ENCODE assay signal across 23 mouse cellular contexts in genomic region chr12:103860976-103861375, GRCm38 (mm10). TPM values are rescaled to one million over a fixed set of nuclear protein-coding genes. Genes with fewer than 3 reads are reported as not detected.
A peak's percentile ranks its signal among the peaks of the same experiment; 100 is the strongest.
DNase-seq lines count a peak whose midpoint lies in the region; ATAC-seq and TF ChIP-seq lines count a peak whose summit lies in the region.
"Had no signal": no experiment of that assay in that cellular context is flagged by ENCODE, and none has a peak within 500 bp of the region (broad histone marks: within the 10 kb centered on the region; RNA-seq: fewer than 3 reads in every experiment).

No protein-coding gene starts in this region.

- no peak overlapping the region for H3K9ac ChIP-seq in liver, embryonic 12.5 days
- H3K9ac ChIP-seq in liver, embryonic 11.5 days (ENCODE audit: low read depth, low read length), result no peak overlapping the region
- H3K9ac ChIP-seq in liver, embryonic 14.5 days (replicated peaks), result no peak overlapping the region
- H3K9ac ChIP-seq in forebrain, embryonic 14.5 days (ENCODE audit: low read length), result no peak overlapping the region
- H3K9ac ChIP-seq: embryonic facial prominence, embryonic 13.5 days; forebrain, embryonic 12.5 days; heart, embryonic 12.5 days; hindbrain, embryonic 15.5 days had no signal

- TF ChIP-seq CTCF in liver, embryonic 14.5 days (IDR thresholded peaks at IDR 0.05; ENCODE audit: low read depth), result no peak

- no peaks in the 10 kb centered on the region for H3K27me3 ChIP-seq in liver, embryonic 12.5 days (replicated peaks)
- no peaks in the 10 kb centered on the region for H3K27me3 ChIP-seq in liver, embryonic 11.5 days (replicated peaks; ENCODE audit: control insufficient read depth, insufficient read depth, low read length)
- H3K27me3 ChIP-seq in liver, embryonic 14.5 days (ENCODE audit: control insufficient read depth, insufficient read depth, low read length), result no peaks in the 10 kb centered on the region
- no peaks in the 10 kb centered on the region for H3K27me3 ChIP-seq in forebrain, embryonic 14.5 days (replicated peaks; ENCODE audit: control insufficient read depth, insufficient read depth, low read length)
- H3K27me3 ChIP-seq: embryonic facial prominence, embryonic 13.5 days; forebrain, embryonic 12.5 days; heart, embryonic 12.5 days; hindbrain, embryonic 15.5 days had no signal

- DNase-seq in heart, adult 18-20 months, result peak; percentile 1 to 4
- DNase-seq in heart, postnatal 25 days (ENCODE audit: low spot score), result no peak
- DNase-seq in liver, embryonic 11.5 days (ENCODE audit: low spot score), result no peak
- no peak for DNase-seq in liver, embryonic 14.5 days (ENCODE audit: low read depth in 3 of 3, low spot score in 3 of 3)
- DNase-seq in yolk sac, embryonic 10.5 days (ENCODE audit: low spot score), result peak; percentile 12
- DNase-seq in forebrain, embryonic 14.5 days (ENCODE audit: low spot score), result no peak
- DNase-seq in testis, postnatal 10 days (ENCODE audit: low spot score), result no peak
- DNase-seq: adrenal gland, postnatal 10 days; cerebellum, adult 18-20 months; cerebellum, adult 9-11 months; cerebellum, postnatal 36 days; gastrocnemius, adult 2 months; gastrocnemius, postnatal 25 days; heart, adult 2 months; heart, postnatal 36 days had no signal

- no peak overlapping the region for H3K4me3 ChIP-seq in liver, embryonic 12.5 days
- no peak overlapping the region for H3K4me3 ChIP-seq in liver, embryonic 11.5 days (ENCODE audit: low read depth, low read length)
- H3K4me3 ChIP-seq in liver, embryonic 14.5 days (ENCODE audit: insufficient read depth in 1 of 2, low read depth in 2 of 2, low read length in 2 of 2), result no peak overlapping the region
- no peak overlapping the region for H3K4me3 ChIP-seq in forebrain, embryonic 14.5 days (ENCODE audit: low read depth, low read length)
- H3K4me3 ChIP-seq: embryonic facial prominence, embryonic 13.5 days; forebrain, embryonic 12.5 days; gastrocnemius, adult 2 months; heart, adult 2 months; heart, embryonic 12.5 days; hindbrain, embryonic 15.5 days had no signal

- 41% methylated on average over 3 of the region's 3 CpGs for WGBS in liver, embryonic 12.5 days (ENCODE audit: insufficient replicate concordance)
- WGBS in liver, embryonic 11.5 days, result 67% methylated on average over 3 of the region's 3 CpGs
- WGBS in liver, embryonic 14.5 days (ENCODE audit: insufficient replicate concordance), result 45% methylated on average over 3 of the region's 3 CpGs
- 70% methylated on average over 3 of the region's 3 CpGs for WGBS in forebrain, embryonic 14.5 days

- H3K4me2 ChIP-seq in liver, embryonic 12.5 days, result peak overlapping the region; percentile 0; the same call in 1 of the 2 replicates
- no peak overlapping the region for H3K4me2 ChIP-seq in liver, embryonic 11.5 days
- H3K4me2 ChIP-seq in liver, embryonic 14.5 days (ENCODE audit: low read depth), result peak overlapping the region; percentile 40
- no peak overlapping the region for H3K4me2 ChIP-seq in forebrain, embryonic 14.5 days (ENCODE audit: low read length)
- H3K4me2 ChIP-seq: embryonic facial prominence, embryonic 13.5 days; forebrain, embryonic 12.5 days; heart, embryonic 12.5 days; hindbrain, embryonic 15.5 days had no signal

- H3K27ac ChIP-seq in liver, embryonic 12.5 days, result no peak overlapping the region
- no peak overlapping the region for H3K27ac ChIP-seq in liver, embryonic 11.5 days (ENCODE audit: low read depth, low read length)
- H3K27ac ChIP-seq in liver, embryonic 14.5 days, result no peak overlapping the region
- no peak overlapping the region for H3K27ac ChIP-seq in forebrain, embryonic 14.5 days (ENCODE audit: low read depth, low read length)
- H3K27ac ChIP-seq: embryonic facial prominence, embryonic 13.5 days; forebrain, embryonic 12.5 days; gastrocnemius, adult 2 months; heart, adult 2 months; hindbrain, embryonic 15.5 days had no signal

- H3K9me3 ChIP-seq in liver, embryonic 12.5 days (replicated peaks), result 0 out of 2 replicates have a peak, but pooled peaks cover 8% of the 10 kb centered on the region
- H3K9me3 ChIP-seq in liver, embryonic 11.5 days (ENCODE audit: control insufficient read depth, low read length), result no peaks in the 10 kb centered on the region; the same call in 1 of the 2 replicates
- H3K9me3 ChIP-seq in liver, embryonic 14.5 days (ENCODE audit: control insufficient read depth, low read length), result no peaks in the 10 kb centered on the region
- H3K9me3 ChIP-seq in forebrain, embryonic 14.5 days (replicated peaks; ENCODE audit: control insufficient read depth, low read length), result no peaks in the 10 kb centered on the region
- H3K9me3 ChIP-seq: embryonic facial prominence, embryonic 13.5 days; hindbrain, embryonic 15.5 days had no signal

- no peak for ATAC-seq in liver, embryonic 12.5 days
- no peak for ATAC-seq in liver, embryonic 11.5 days (replicated peaks; ENCODE audit: low FRiP score)
- ATAC-seq in liver, embryonic 14.5 days (ENCODE audit: insufficient read depth), result no peak
- no peak for ATAC-seq in forebrain, embryonic 14.5 days

- H3K36me3 ChIP-seq in liver, embryonic 12.5 days, result no peaks in the 10 kb centered on the region
- no peaks in the 10 kb centered on the region for H3K36me3 ChIP-seq in liver, embryonic 11.5 days (ENCODE audit: control insufficient read depth, insufficient read depth, low read length)
- no peaks in the 10 kb centered on the region for H3K36me3 ChIP-seq in liver, embryonic 14.5 days (replicated peaks; ENCODE audit: control insufficient read depth, insufficient read depth, low read depth)
- H3K36me3 ChIP-seq in forebrain, embryonic 14.5 days (ENCODE audit: control insufficient read depth, insufficient read depth, low read length), result no peaks in the 10 kb centered on the region
- H3K36me3 ChIP-seq: embryonic facial prominence, embryonic 13.5 days; forebrain, embryonic 12.5 days; heart, embryonic 12.5 days; hindbrain, embryonic 15.5 days had no signal

- intact Hi-C loops in heart, postnatal 25 days (cut with DNase I), result no loop called here

- no peaks in the 10 kb centered on the region for H3K4me1 ChIP-seq in liver, embryonic 12.5 days
- H3K4me1 ChIP-seq in liver, embryonic 11.5 days (replicated peaks; ENCODE audit: control insufficient read depth, insufficient read depth, low read length), result no peaks in the 10 kb centered on the region
- H3K4me1 ChIP-seq in liver, embryonic 14.5 days (replicated peaks; ENCODE audit: control insufficient read depth in 2 of 2, insufficient read depth in 2 of 2, low read length in 1 of 2), result no peaks in the 10 kb centered on the region
- no peaks in the 10 kb centered on the region for H3K4me1 ChIP-seq in forebrain, embryonic 14.5 days (ENCODE audit: control insufficient read depth, insufficient read depth, low read length)
- H3K4me1 ChIP-seq: embryonic facial prominence, embryonic 13.5 days; forebrain, embryonic 12.5 days; heart, embryonic 12.5 days; hindbrain, embryonic 15.5 days had no signal

- TF ChIP-seq EP300 in liver, embryonic 14.5 days (IDR thresholded peaks at IDR 0.05; ENCODE audit: low read depth), result no peak

RNA-seq across cellular contexts. Expression of gene Serpina1a, which starts 2.4 kb away (rescaled TPM):
- total RNA-seq in heart, adult 18-20 months (2021), result not detected
- not detected for total RNA-seq in heart, postnatal 25 days (2021)
- 222 and 223 TPM in 2 replicates for polyA plus RNA-seq in liver, embryonic 12.5 days (2016; fragmentation: Nextera tagmentation; extraction: Ambion mirVana)
- 211 and 218 TPM in 2 replicates for polyA plus RNA-seq in liver, embryonic 11.5 days (2014; fragmentation: Nextera tagmentation; extraction: Ambion mirVana)
- 500 and 557 TPM in 2 replicates for polyA plus RNA-seq in liver, embryonic 14.5 days (2012; rRNA removed)
- 503 and 519 TPM in 2 replicates for polyA plus RNA-seq in liver, embryonic 14.5 days (2014; fragmentation: Nextera tagmentation; extraction: Ambion mirVana)
- not detected in 2 replicates for polyA plus RNA-seq in forebrain, embryonic 14.5 days (2014; fragmentation: Nextera tagmentation; extraction: Ambion mirVana)
- total RNA-seq: gastrocnemius, adult 2 months; gastrocnemius, postnatal 25 days; heart, adult 2 months; heart, postnatal 36 days; MEL had no signal
- polyA plus RNA-seq: C2C12; embryonic facial prominence, embryonic 13.5 days; forebrain, embryonic 12.5 days; heart, adult 2 months; hindbrain, embryonic 11.5 days had no signal

RNA-seq across cellular contexts. Expression of gene Serpina1b, which starts 30.8 kb away (rescaled TPM):
- total RNA-seq in heart, adult 18-20 months (2021), result 1 to 10 TPM in 1 of 2 experiments, under 1 TPM in 1; 0.94 to 2.0 TPM
- total RNA-seq in heart, postnatal 25 days (2021), result not detected
- 358 and 359 TPM in 2 replicates for polyA plus RNA-seq in liver, embryonic 12.5 days (2016; fragmentation: Nextera tagmentation; extraction: Ambion mirVana)
- 344 and 359 TPM in 2 replicates for polyA plus RNA-seq in liver, embryonic 11.5 days (2014; fragmentation: Nextera tagmentation; extraction: Ambion mirVana)
- 741 and 971 TPM in 2 replicates for polyA plus RNA-seq in liver, embryonic 14.5 days (2012; rRNA removed)
- 823 and 862 TPM in 2 replicates for polyA plus RNA-seq in liver, embryonic 14.5 days (2014; fragmentation: Nextera tagmentation; extraction: Ambion mirVana)
- polyA plus RNA-seq in forebrain, embryonic 14.5 days (2014; fragmentation: Nextera tagmentation; extraction: Ambion mirVana), result not detected in 2 replicates
- total RNA-seq: gastrocnemius, adult 2 months; gastrocnemius, postnatal 25 days; MEL had no signal
- polyA plus RNA-seq: C2C12; embryonic facial prominence, embryonic 13.5 days; forebrain, embryonic 12.5 days; hindbrain, embryonic 11.5 days had no signal

RNA-seq across cellular contexts. Expression of gene Serpina1c, which starts 43.7 kb away (rescaled TPM):
- total RNA-seq in heart, adult 18-20 months (2021), result not detected
- total RNA-seq in heart, postnatal 25 days (2021), result not detected
- 33.5 and 36.9 TPM in 2 replicates for polyA plus RNA-seq in liver, embryonic 12.5 days (2016; fragmentation: Nextera tagmentation; extraction: Ambion mirVana)
- polyA plus RNA-seq in liver, embryonic 11.5 days (2014; fragmentation: Nextera tagmentation; extraction: Ambion mirVana), result 20.4 and 21.9 TPM in 2 replicates
- polyA plus RNA-seq in liver, embryonic 14.5 days (2012; rRNA removed), result 186 and 209 TPM in 2 replicates
- polyA plus RNA-seq in liver, embryonic 14.5 days (2014; fragmentation: Nextera tagmentation; extraction: Ambion mirVana), result 205 and 208 TPM in 2 replicates
- polyA plus RNA-seq in forebrain, embryonic 14.5 days (2014; fragmentation: Nextera tagmentation; extraction: Ambion mirVana), result not detected in 2 replicates
- total RNA-seq: gastrocnemius, adult 2 months; gastrocnemius, postnatal 25 days; heart, adult 2 months; heart, postnatal 36 days; MEL had no signal
- polyA plus RNA-seq: C2C12; embryonic facial prominence, embryonic 13.5 days; forebrain, embryonic 12.5 days; hindbrain, embryonic 11.5 days had no signal

Comparison
In these comparisons a context has a peak if more than half of its experiments do, and no peak if none do; other contexts are left out.
1. DNase-seq: peak in heart, adult 18-20 months (2 of 2) and yolk sac, embryonic 10.5 days (single experiment); none in heart, postnatal 25 days (single experiment), liver, embryonic 11.5 days (single experiment), liver, embryonic 14.5 days (0 of 3), forebrain, embryonic 14.5 days (single experiment) and testis, postnatal 10 days (single experiment).
2. H3K4me2 ChIP-seq: peak in liver, embryonic 12.5 days (single experiment) and liver, embryonic 14.5 days (single experiment); none in liver, embryonic 11.5 days (single experiment) and forebrain, embryonic 14.5 days (single experiment).
3. RNA of gene Serpina1a, which starts 2.4 kb away (polyA plus RNA-seq): 500 to 557 TPM in liver, embryonic 14.5 days, 222 to 223 TPM in liver, embryonic 12.5 days and 211 to 218 TPM in liver, embryonic 11.5 days; not detected in forebrain, embryonic 14.5 days; every median in the first group is over 100 times any median in the second.
4. RNA of gene Serpina1b, which starts 30.8 kb away (polyA plus RNA-seq): 741 to 971 TPM in liver, embryonic 14.5 days, 358 to 359 TPM in liver, embryonic 12.5 days and 344 to 359 TPM in liver, embryonic 11.5 days; not detected in forebrain, embryonic 14.5 days; every median in the first group is over 100 times any median in the second.
5. RNA of gene Serpina1c, which starts 43.7 kb away (polyA plus RNA-seq): 186 to 209 TPM in liver, embryonic 14.5 days, 33.5 to 36.9 TPM in liver, embryonic 12.5 days and 20.4 to 21.9 TPM in liver, embryonic 11.5 days; not detected in forebrain, embryonic 14.5 days; every median in the first group is over 10 times any median in the second.